8 mouse cellular contexts compared by ENCODE assay signal in the genomic region with DNA sequence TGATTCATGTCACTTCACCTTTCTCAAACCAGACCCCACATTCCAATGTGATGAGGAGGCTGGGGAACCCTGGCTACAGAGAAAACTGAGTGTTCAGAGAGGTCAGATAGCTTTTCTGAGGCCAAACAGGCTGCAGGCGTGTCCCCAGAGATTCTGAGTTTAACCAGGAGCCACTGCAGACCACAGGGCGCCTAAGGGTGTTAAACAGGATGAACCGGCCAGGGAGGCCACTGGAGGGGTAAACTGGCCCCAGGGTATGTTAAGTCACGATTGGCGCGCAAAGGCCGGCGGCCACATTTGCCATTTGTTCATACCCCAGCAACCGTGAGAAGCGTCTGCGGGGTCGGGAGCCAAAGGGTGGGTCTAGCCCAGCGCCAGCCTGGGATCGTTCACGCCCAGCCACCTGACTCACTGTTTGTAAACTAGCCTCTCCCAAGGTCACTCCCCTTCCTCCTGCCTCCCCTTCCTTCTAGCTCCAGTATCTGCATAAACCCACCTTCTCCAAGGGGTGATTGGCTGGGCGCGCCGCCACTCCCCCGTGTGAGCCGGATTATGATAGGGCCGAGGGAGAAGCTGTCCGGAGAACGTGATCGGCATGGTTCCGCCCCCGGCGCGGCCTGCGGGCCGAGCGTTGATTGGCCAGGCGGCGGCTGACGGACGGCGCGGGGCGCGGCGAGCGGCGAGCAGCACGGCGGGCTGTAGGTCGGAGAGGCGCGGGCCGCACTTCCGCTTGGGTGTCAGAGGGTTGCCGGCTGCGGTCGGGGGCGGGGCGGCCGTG. TPM values are rescaled to one million over a fixed set of nuclear protein-coding genes. Genes with fewer than 3 reads are reported as not detected.
DNase-seq lines count a peak whose midpoint lies in the region; ATAC-seq and TF ChIP-seq lines count a peak whose summit lies in the region.

Gene Osbpl2 (plus strand): TSS at position 646 of the 778 bp plus-strand sequence.

- WGBS in kidney, embryonic 14.5 days: under 1% methylated on average over 55 of the region's 55 CpGs
- under 1% methylated on average over 55 of the region's 55 CpGs for WGBS in limb, embryonic 15.5 days

- H3K4me2 ChIP-seq in kidney, embryonic 14.5 days (replicated peaks; ENCODE audit: low read depth, low read length): peak within 1 kb of the TSS; percentile 62
- H3K4me2 ChIP-seq in limb, embryonic 15.5 days: peak within 1 kb of the TSS; percentile 82

- peak within 1 kb of the TSS; percentile 97 for H3K4me3 ChIP-seq in bone marrow macrophage, adult 2 months (ENCODE audit: insufficient read depth, low read length)
- H3K4me3 ChIP-seq in embryonic fibroblast, embryonic 13.5 days (ENCODE audit: insufficient read depth, low read length): peak within 1 kb of the TSS; percentile 78
- peak within 1 kb of the TSS; percentile 84 for H3K4me3 ChIP-seq in kidney, embryonic 14.5 days (ENCODE audit: low read length)
- peak within 1 kb of the TSS; percentile 96 for H3K4me3 ChIP-seq in limb, embryonic 15.5 days

- DNase-seq in A20 (ENCODE audit: low read depth, low spot score): peak; percentile 99
- peak; percentile 100 for DNase-seq in heart, adult 9 months (ENCODE audit: low spot score in 2 of 2)
- DNase-seq in monocyte, adult 2 months (ENCODE audit: low read depth in 1 of 2, low spot score in 2 of 2): peak; percentile 98 to 99
- DNase-seq in spleen, postnatal 36 days (ENCODE audit: low spot score in 2 of 2): peak; percentile 100

- peak within 1 kb of the TSS; percentile 81 for H3K9ac ChIP-seq in kidney, embryonic 14.5 days (ENCODE audit: low read depth, low read length)
- H3K9ac ChIP-seq in limb, embryonic 15.5 days: peak within 1 kb of the TSS; percentile 74

- no peaks in the 10 kb centered on the region for H3K27me3 ChIP-seq in kidney, embryonic 14.5 days (ENCODE audit: control insufficient read depth, insufficient read depth, low read length)
- peaks cover 21% of the 10 kb centered on the region; the same call in 1 of the 2 replicates for H3K27me3 ChIP-seq in limb, embryonic 15.5 days

- H3K27ac ChIP-seq in bone marrow macrophage, adult 2 months (ENCODE audit: insufficient read depth, low read depth, low read length): peak within 1 kb of the TSS; percentile 34
- no peak within 1 kb of the TSS for H3K27ac ChIP-seq in embryonic fibroblast, embryonic 13.5 days (ENCODE audit: insufficient read depth, low read length)
- H3K27ac ChIP-seq in kidney, embryonic 14.5 days (ENCODE audit: low read depth, low read length): peak within 1 kb of the TSS; percentile 1; the same call in 1 of the 2 replicates
- peak within 1 kb of the TSS; percentile 72 for H3K27ac ChIP-seq in limb, embryonic 15.5 days

- H3K36me3 ChIP-seq in kidney, embryonic 14.5 days (ENCODE audit: control insufficient read depth, insufficient read depth, low read length): no peaks in the 10 kb centered on the region; the same call in 1 of the 2 replicates
- H3K36me3 ChIP-seq in limb, embryonic 15.5 days: peaks cover 8% of the 10 kb centered on the region; the same call in 1 of the 2 replicates

- no peak for TF ChIP-seq CTCF in bone marrow macrophage, adult 2 months (IDR thresholded peaks at IDR 0.05; ENCODE audit: low read depth, low read length)
- TF ChIP-seq CTCF in embryonic fibroblast, embryonic 13.5 days (IDR thresholded peaks at IDR 0.05; ENCODE audit: borderline replicate concordance, insufficient read depth, low read length): no peak

- ATAC-seq in kidney, embryonic 14.5 days (ENCODE audit: low FRiP score, low TSS enrichment): peak; percentile 99
- peak; percentile 98 for ATAC-seq in limb, embryonic 15.5 days (ENCODE audit: insufficient number of reproducible peaks, low FRiP score, low TSS enrichment, low read depth)

- peaks cover 2% of the 10 kb centered on the region; the same call in 1 of the 2 replicates for H3K9me3 ChIP-seq in kidney, embryonic 14.5 days (ENCODE audit: control insufficient read depth, low read length)
- no peaks in the 10 kb centered on the region for H3K9me3 ChIP-seq in limb, embryonic 15.5 days

- H3K4me1 ChIP-seq in bone marrow macrophage, adult 2 months (ENCODE audit: control insufficient read depth, insufficient read depth, low read length): peaks cover 21% of the 10 kb centered on the region
- peaks cover 24% of the 10 kb centered on the region for H3K4me1 ChIP-seq in embryonic fibroblast, embryonic 13.5 days (ENCODE audit: control insufficient read depth, insufficient read depth, low read length)
- H3K4me1 ChIP-seq in kidney, embryonic 14.5 days (ENCODE audit: control insufficient read depth, insufficient read depth, low read length): peaks cover 16% of the 10 kb centered on the region
- peaks cover 24% of the 10 kb centered on the region for H3K4me1 ChIP-seq in limb, embryonic 15.5 days

- TF ChIP-seq POLR2A in bone marrow macrophage, adult 2 months (IDR thresholded peaks at IDR 0.05; ENCODE audit: borderline replicate concordance, low read depth, low read length): no peak
- TF ChIP-seq POLR2A in embryonic fibroblast, embryonic 13.5 days (IDR thresholded peaks at IDR 0.05; ENCODE audit: low read depth, low read length): peak; percentile 37; the same call in 1 of the 2 replicates

RNA-seq across cellular contexts. Expression of gene Osbpl2, which starts in this region (rescaled TPM):
- 21.3 and 25.0 TPM in 2 replicates for polyA plus RNA-seq in bone marrow macrophage, adult 2 months (2012; ENCODE audit: insufficient read depth, insufficient read length, missing spikeins)
- 34.0 and 39.3 TPM in 2 replicates for polyA plus RNA-seq in embryonic fibroblast, embryonic 13.5 days (2011; ENCODE audit: insufficient read length, low read depth, missing spikeins)
- polyA plus RNA-seq in kidney, embryonic 14.5 days (2014; fragmentation: Nextera tagmentation; extraction: Ambion mirVana): 18.4 and 34.4 TPM in 2 replicates
- 42.5 and 45.2 TPM in 2 replicates for polyA plus RNA-seq in limb, embryonic 15.5 days (2015; fragmentation: Nextera tagmentation; extraction: Ambion mirVana)
